Mouse (Mus musculus) limb, embryonic 11.5 days (tissue): ENCODE data around the gene Plk5. TPM values are rescaled to one million over a fixed set of nuclear protein-coding genes. Genes with fewer than 3 reads are reported as not detected.

Source experiments
- ATAC-seq: fragments of 200-750 bp; cut with Nextera tagmentation; 2 replicates; pipeline ENCODE4 v1.8.0; 2017; ENCODE audit warnings: low read depth; ENCODE audit not compliant: insufficient number of reproducible peaks, low FRiP score, low TSS enrichment
- DNase-seq: peaks from one replicate; pipeline ENCODE4 v3.0.0-alpha.2; 2015; ENCODE audit warnings: low spot score
- H3K27ac ChIP-seq: fragments of 300-500 bp; sonication (generic); replicated peaks from 2 replicates; pipeline ENCODE4 v1.5.1; 2014; ENCODE audit warnings: low read depth, mild to moderate bottlenecking, low read length
- H3K27me3 ChIP-seq: fragments of 300-500 bp; sonication (generic); 2 replicates; pipeline ENCODE4 v1.6.1; 2014; ENCODE audit warnings: mild to moderate bottlenecking, low read length, mixed read lengths; ENCODE audit not compliant: control insufficient read depth, insufficient read depth
- H3K36me3 ChIP-seq: fragments of 300-500 bp; sonication (generic); 2 replicates; pipeline ENCODE4 v1.6.1; 2014; ENCODE audit warnings: mild to moderate bottlenecking, low read length, moderate library complexity, mixed read lengths; ENCODE audit not compliant: control insufficient read depth, insufficient read depth
- H3K4me1 ChIP-seq: fragments of 300-500 bp; sonication (generic); 2 replicates; pipeline ENCODE4 v1.6.1; 2014; ENCODE audit warnings: low read length, mixed read lengths; ENCODE audit not compliant: control insufficient read depth, insufficient read depth
- H3K4me2 ChIP-seq: fragments of 300-500 bp; sonication (generic); 2 replicates; pipeline ENCODE4 v1.6.1; 2014; ENCODE audit warnings: low read depth, mild to moderate bottlenecking, moderate library complexity; ENCODE audit not compliant: severe bottlenecking
- H3K4me3 ChIP-seq: fragments of 300-500 bp; sonication (generic); 2 replicates; pipeline ENCODE4 v1.5.1; 2014; ENCODE audit warnings: low read depth, low read length
- H3K9ac ChIP-seq: fragments of 300-500 bp; sonication (generic); 2 replicates; pipeline ENCODE4 v1.6.1; 2014; ENCODE audit warnings: mild to moderate bottlenecking, low read length
- H3K9me3 ChIP-seq: fragments of 300-500 bp; sonication (generic); 2 replicates; pipeline ENCODE4 v1.6.1; 2016; ENCODE audit warnings: low read length; ENCODE audit not compliant: control insufficient read depth
- WGBS: fragments of 180-500 bp; shearing (Covaris S2); extraction: QIAGEN DNeasy Blood & Tissue Kit; methylation state at CpG from one replicate; pipeline ENCODE4 v1.1.7; 2014; 5-methylcytosine and 5-hydroxymethylcytosine counted together
- polyA plus RNA-seq: library from polyadenylated mRNA; unstranded; fragments of >200 nt; fragmentation: Nextera tagmentation; extraction: Ambion mirVana; gene quantifications from 2 replicates; pipeline ENCODE4 v1.2.1, GENCODE M21; 2014

Gene Plk5
- polyA plus RNA-seq, 1 experiment from 2014 or later = 0.49 TPM

- ATAC-seq (no peak), DNase-seq (no peak)
- WGBS = 94% methylated on average over 5 of the region's 5 CpGs
- Histone ChIP-seq H3K9ac (no peak overlapping the region), H3K36me3 (peaks cover 36% of the 10 kb centered on the region), H3K27me3 (no peaks in the 10 kb centered on the region), H3K4me1 (peaks cover 19% of the 10 kb centered on the region), H3K4me2 (no peak overlapping the region), H3K9me3 (no peaks in the 10 kb centered on the region), H3K27ac (no peak overlapping the region), H3K4me3 (no peak overlapping the region)
Observed at GRCm38 (mm10) chr10:80392687-80393086, 36.4 kb downstream of the Plk5 start.

DNA sequence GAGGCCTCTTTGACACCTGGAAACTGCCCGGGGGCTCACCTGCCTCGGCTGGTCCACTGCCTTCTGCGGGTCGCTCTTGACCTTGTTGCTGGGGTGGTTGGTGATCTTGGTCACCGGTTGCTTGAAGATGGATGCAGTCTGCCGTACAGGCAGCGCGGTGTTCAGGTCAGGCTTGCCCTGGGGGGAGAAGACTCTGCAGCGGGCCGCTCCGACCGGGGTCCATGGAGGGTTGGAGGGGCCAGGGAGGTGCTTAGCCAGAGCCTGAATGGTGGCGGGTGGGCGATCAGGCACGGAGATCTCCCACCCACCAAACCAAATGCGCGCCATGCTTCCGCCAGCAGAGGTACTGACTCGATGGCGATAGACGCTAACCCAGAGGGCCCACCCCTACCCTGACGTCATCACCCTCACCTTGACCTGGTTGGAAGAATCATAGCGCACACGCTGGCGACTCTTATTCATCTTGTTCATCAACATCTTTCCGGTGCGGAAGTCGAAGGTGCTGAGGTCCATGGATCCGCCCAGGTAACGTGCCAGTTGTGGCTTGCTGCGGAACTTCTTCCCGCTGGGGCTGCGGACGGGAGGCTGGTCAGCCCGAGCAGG lies 38.9 kb downstream of the Plk5 start:
- H3K36me3 ChIP-seq = peaks cover 36% of the 10 kb centered on the region
- no peak overlapping the region for H3K9ac ChIP-seq
- H3K9me3 ChIP-seq = no peaks in the 10 kb centered on the region
- no peak overlapping the region for H3K4me2 ChIP-seq
- DNase-seq = no peak
- no peak overlapping the region for H3K27ac ChIP-seq
- no peaks in the 10 kb centered on the region for H3K27me3 ChIP-seq
- 95% methylated on average over 35 of the region's 35 CpGs for WGBS
- H3K4me3 ChIP-seq = no peak overlapping the region
- no peak for ATAC-seq
- peaks cover 10% of the 10 kb centered on the region for H3K4me1 ChIP-seq

GRCm38 (mm10) chr10:80396822-80397523 lies 40.7 kb downstream of the Plk5 start:
- no peak overlapping the region; the same call in 1 of the 2 replicates for H3K27ac ChIP-seq
- WGBS = 92% methylated on average over 11 of the region's 11 CpGs
- peak overlapping the region; percentile 70 for H3K4me3 ChIP-seq
- ATAC-seq (no peak), DNase-seq (no peak)
- H3K27me3 ChIP-seq = no peaks in the 10 kb centered on the region
- peaks cover 28% of the 10 kb centered on the region for H3K36me3 ChIP-seq
- H3K4me2 ChIP-seq = peak overlapping the region; percentile 87
- no peak overlapping the region for H3K9ac ChIP-seq
- H3K9me3 ChIP-seq = no peaks in the 10 kb centered on the region
- H3K4me1 ChIP-seq = peaks cover 19% of the 10 kb centered on the region

- WGBS = 65% methylated on average over 8 of the region's 8 CpGs
- Histone ChIP-seq H3K27me3 (no peaks in the 10 kb centered on the region), H3K4me1 (peaks cover 19% of the 10 kb centered on the region), H3K9ac (peak overlapping the region; percentile 98), H3K4me3 (peak overlapping the region; percentile 70), H3K9me3 (no peaks in the 10 kb centered on the region), H3K36me3 (peaks cover 28% of the 10 kb centered on the region), H3K27ac (peak overlapping the region; percentile 99), H3K4me2 (peak overlapping the region; percentile 87)
- DNase-seq (no peak), ATAC-seq (no peak)
Observed at GRCm38 (mm10) chr10:80397524-80398173, 41.4 kb downstream of the Plk5 start.

GRCm38 (mm10) chr10:80398174-80398535 lies 41.9 kb downstream of the Plk5 start:
- Histone ChIP-seq H3K9me3 (no peaks in the 10 kb centered on the region), H3K4me2 (peak overlapping the region; percentile 87), H3K27ac (peak overlapping the region; percentile 99), H3K9ac (peak overlapping the region; percentile 98), H3K4me3 (peak overlapping the region; percentile 70), H3K27me3 (no peaks in the 10 kb centered on the region), H3K36me3 (peaks cover 29% of the 10 kb centered on the region), H3K4me1 (peaks cover 19% of the 10 kb centered on the region)
- ATAC-seq (no peak), DNase-seq (no peak)
- 0% methylated on average over 1 of the region's 1 CpGs for WGBS

DNA sequence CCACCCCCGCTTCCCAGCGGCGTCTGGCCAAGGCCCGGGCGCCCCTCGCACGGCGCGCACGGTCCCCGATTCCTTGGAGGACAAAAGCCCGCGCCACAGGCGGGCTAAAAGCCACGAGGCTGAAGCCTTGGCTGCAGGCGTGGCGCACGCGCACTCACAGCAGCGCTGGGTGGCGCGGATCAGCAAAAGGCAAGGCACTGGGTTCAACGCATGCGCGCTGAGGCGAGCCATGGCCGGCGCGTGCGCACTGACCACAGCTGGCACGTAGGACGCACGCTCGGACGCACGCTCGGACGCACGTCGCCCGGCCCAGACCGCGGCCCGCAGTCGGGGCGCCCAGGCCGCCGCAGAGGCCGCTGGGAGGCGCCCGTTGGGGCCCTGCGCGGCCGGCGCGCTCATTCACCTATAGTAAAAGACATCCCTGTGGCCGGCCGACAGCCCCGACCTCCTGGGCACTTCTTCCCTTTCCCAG lies 42.5 kb downstream of the Plk5 start:
- WGBS = under 1% methylated on average over 59 of the region's 59 CpGs
- H3K27me3 ChIP-seq = no peaks in the 10 kb centered on the region

DNA sequence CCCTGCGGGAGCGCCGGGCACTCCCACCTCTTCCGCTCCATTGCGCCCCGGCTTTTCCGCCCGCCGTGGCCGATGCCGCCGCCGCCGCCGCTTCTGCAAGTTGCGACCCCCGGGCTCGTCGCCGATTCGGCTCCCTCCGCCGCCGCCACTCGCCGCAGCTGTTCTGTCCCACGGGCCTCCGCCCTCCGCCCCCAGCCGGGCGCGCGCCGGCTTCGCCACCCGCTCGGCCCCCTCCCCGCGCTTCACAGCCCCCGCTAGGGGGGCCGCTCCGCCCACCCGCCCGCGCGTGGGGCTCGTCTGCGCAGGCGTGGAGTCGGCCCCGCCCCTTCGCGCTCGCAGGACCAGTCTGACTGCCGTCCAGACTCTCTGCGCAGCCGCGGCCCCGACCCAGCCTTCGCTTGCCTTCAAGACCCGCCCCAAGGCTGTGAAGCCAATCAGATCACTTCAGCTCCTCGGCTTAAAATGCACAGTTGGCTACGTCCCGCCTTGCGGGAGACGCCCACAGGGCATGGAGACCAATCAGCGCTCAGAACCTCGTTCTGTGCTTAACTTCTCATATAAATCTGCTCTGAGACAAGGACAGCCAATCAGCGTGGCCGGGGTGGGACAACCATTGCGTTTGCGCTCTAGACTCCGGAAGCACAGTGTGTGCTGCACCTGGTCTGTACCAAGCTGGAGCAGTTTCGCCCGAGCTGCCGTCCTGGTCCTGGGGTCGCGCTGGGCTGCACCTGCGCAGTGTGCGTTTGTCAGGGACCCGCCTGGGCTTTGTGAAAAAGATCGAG lies 43.1 kb downstream of the Plk5 start, which contains the start of gene Mbd3:
Gene Mbd3, minus strand, starts transcription at position 360 of the 782 bp plus-strand sequence.
- DNase-seq (peak; percentile 99), ATAC-seq (peak; percentile 94)
- WGBS = under 1% methylated on average over 80 of the region's 82 CpGs
- peak within 1 kb of the TSS; percentile 98 for H3K9ac ChIP-seq
- peak within 1 kb of the TSS; percentile 70 for H3K4me3 ChIP-seq
- peak within 1 kb of the TSS; percentile 99 for H3K27ac ChIP-seq
- peak within 1 kb of the TSS; percentile 87 for H3K4me2 ChIP-seq
- H3K4me1 ChIP-seq = peaks cover 19% of the 10 kb centered on the region
- H3K36me3 ChIP-seq = peaks cover 30% of the 10 kb centered on the region
- H3K9me3 ChIP-seq = no peaks in the 10 kb centered on the region
- H3K27me3 ChIP-seq = no peaks in the 10 kb centered on the region

More for the DNA sequence above, 42.5 kb downstream of the Plk5 start:
- ATAC-seq (peak; percentile 80), DNase-seq (peak; percentile 99)
- Histone ChIP-seq H3K9me3 (no peaks in the 10 kb centered on the region), H3K4me1 (peaks cover 19% of the 10 kb centered on the region), H3K36me3 (peaks cover 30% of the 10 kb centered on the region), H3K4me3 (peak overlapping the region; percentile 70), H3K4me2 (peak overlapping the region; percentile 87), H3K9ac (peak overlapping the region; percentile 98), H3K27ac (peak overlapping the region; percentile 99)
